Mouse (Mus musculus) lung, embryonic 15.5 days (tissue): Measurements from ENCODE around the gene Fam71a. TPM values are rescaled to one million over a fixed set of nuclear protein-coding genes. Genes with fewer than 3 reads are reported as not detected.

Experiments
- polyA plus RNA-seq: library from polyadenylated mRNA; unstranded; fragments of >200 nt; fragmentation: Nextera tagmentation; extraction: Ambion mirVana; gene quantifications from 2 replicates; pipeline ENCODE4 v1.2.1, GENCODE M21; 2015

Fam71a gene
- polyA plus RNA-seq, 1 experiment from 2014 or later = not detected

Other genes starting within 250 kb of the Fam71a start
- gene Angel2, start 239.7 kb downstream of the Fam71a start, polyA plus RNA-seq = 40.4 and 42.8 TPM in 2 replicates
- 23.2 and 24.5 TPM in 2 replicates for gene Vash2, start 185.5 kb downstream of the Fam71a start, polyA plus RNA-seq
- 6.0 and 6.1 TPM in 2 replicates for gene Flvcr1, start 138.7 kb downstream of the Fam71a start, polyA plus RNA-seq
- not detected in 2 replicates for gene Spata45, start 128.2 kb downstream of the Fam71a start, polyA plus RNA-seq
- gene Tatdn3, start 101.9 kb downstream of the Fam71a start, polyA plus RNA-seq = 13.1 and 14.7 TPM in 2 replicates
- gene Nsl1, start 101.8 kb downstream of the Fam71a start, polyA plus RNA-seq = 28.5 and 29.4 TPM in 2 replicates
- gene Batf3, start 67.0 kb downstream of the Fam71a start, polyA plus RNA-seq = 9.3 and 11.4 TPM in 2 replicates
- 4.1 and 4.3 TPM in 2 replicates for gene Atf3, start 53.2 kb upstream of the Fam71a start, polyA plus RNA-seq
- gene Nenf, start 153.4 kb upstream of the Fam71a start, polyA plus RNA-seq = 103 and 115 TPM in 2 replicates
- 21.5 and 22.7 TPM in 2 replicates for gene Tmem206, start 161.1 kb upstream of the Fam71a start, polyA plus RNA-seq
- gene Ppp2r5a, start 238.5 kb upstream of the Fam71a start, polyA plus RNA-seq = 27.1 and 32.2 TPM in 2 replicates